Mouse (Mus musculus) layer of hippocampus, adult 8-10 months (tissue): Measurements from ENCODE around the gene Mlana. TPM values are rescaled to one million over a fixed set of nuclear protein-coding genes. Genes with fewer than 3 reads are reported as not detected.

Experiments used
- DNase-seq, 2 experiments: peaks; one replicate each; pipeline ENCODE4 v3.0.0; 2022; ENCODE audit warnings: low spot score in 2 of 2
- total RNA-seq, 4 experiments: library from RNA; stranded (reverse); gene quantifications; 2 replicates each; pipeline ENCODE4 v1.2.4; 2022

Gene Mlana
- total RNA-seq = under 1 TPM in 2 of 4 experiments, not detected in 2; 0.64 to 0.72 TPM

- no peak for DNase-seq
These were observed at the start of gene Mlana for GRCm38 (mm10) chr19:29697245-29697874. Mlana (plus strand) TSS chr19:29697824.

- no peak for DNase-seq
These were observed 49.1 kb upstream of the Mlana start for GRCm38 (mm10) chr19:29648550-29648914.

GRCm38 (mm10) chr19:29649683-29650082, 47.9 kb upstream of the Mlana start:
- no peak for DNase-seq

GRCm38 (mm10) chr19:29653768-29654265, 43.8 kb upstream of the Mlana start:
- DNase-seq = no peak

GRCm38 (mm10) chr19:29655148-29655547, 42.5 kb upstream of the Mlana start:
- no peak for DNase-seq

- no peak for DNase-seq
These were observed 41.6 kb upstream of the Mlana start for GRCm38 (mm10) chr19:29656029-29656428.

GRCm38 (mm10) chr19:29656620-29657019, 41.0 kb upstream of the Mlana start:
- no peak for DNase-seq

GRCm38 (mm10) chr19:29657033-29657432, 40.6 kb upstream of the Mlana start:
- DNase-seq = no peak

- no peak for DNase-seq
These were observed 40.1 kb upstream of the Mlana start for GRCm38 (mm10) chr19:29657558-29657957.

GRCm38 (mm10) chr19:29658836-29659235, 38.8 kb upstream of the Mlana start:
- no peak for DNase-seq

GRCm38 (mm10) chr19:29659705-29660104, 37.9 kb upstream of the Mlana start:
- no peak for DNase-seq

- no peak for DNase-seq
These were observed 36.5 kb upstream of the Mlana start for GRCm38 (mm10) chr19:29660835-29661764.

GRCm38 (mm10) chr19:29661974-29662580, 35.5 kb upstream of the Mlana start:
- no peak for DNase-seq

GRCm38 (mm10) chr19:29663780-29664179, 33.8 kb upstream of the Mlana start:
- DNase-seq = no peak

GRCm38 (mm10) chr19:29664934-29665333, 32.7 kb upstream of the Mlana start:
- no peak for DNase-seq

- DNase-seq = no peak
These were observed 31.5 kb upstream of the Mlana start for GRCm38 (mm10) chr19:29666164-29666563.

- no peak for DNase-seq
These were observed 30.5 kb upstream of the Mlana start for GRCm38 (mm10) chr19:29666965-29667594.

GRCm38 (mm10) chr19:29668135-29668534, 29.5 kb upstream of the Mlana start:
- no peak for DNase-seq

- DNase-seq = no peak
These were observed 27.4 kb upstream of the Mlana start for GRCm38 (mm10) chr19:29670247-29670646.

- no peak for DNase-seq
These were observed 26.5 kb upstream of the Mlana start for GRCm38 (mm10) chr19:29671160-29671559.

- DNase-seq = no peak
These were observed 25.0 kb upstream of the Mlana start for GRCm38 (mm10) chr19:29672660-29673059.

GRCm38 (mm10) chr19:29674946-29675345, 22.7 kb upstream of the Mlana start:
- no peak for DNase-seq
